Mouse (Mus musculus) urinary bladder, postnatal 10 days (tissue): ENCODE results near the gene Stil.

ENCODE experiments used
- DNase-seq: peaks from one replicate; pipeline ENCODE4 v3.0.0; 2022; ENCODE audit warnings: low spot score

Stil gene

GRCm38 (mm10) chr4:115083031-115083430, 83.1 kb downstream of the Stil start:
- no peak for DNase-seq

DNA sequence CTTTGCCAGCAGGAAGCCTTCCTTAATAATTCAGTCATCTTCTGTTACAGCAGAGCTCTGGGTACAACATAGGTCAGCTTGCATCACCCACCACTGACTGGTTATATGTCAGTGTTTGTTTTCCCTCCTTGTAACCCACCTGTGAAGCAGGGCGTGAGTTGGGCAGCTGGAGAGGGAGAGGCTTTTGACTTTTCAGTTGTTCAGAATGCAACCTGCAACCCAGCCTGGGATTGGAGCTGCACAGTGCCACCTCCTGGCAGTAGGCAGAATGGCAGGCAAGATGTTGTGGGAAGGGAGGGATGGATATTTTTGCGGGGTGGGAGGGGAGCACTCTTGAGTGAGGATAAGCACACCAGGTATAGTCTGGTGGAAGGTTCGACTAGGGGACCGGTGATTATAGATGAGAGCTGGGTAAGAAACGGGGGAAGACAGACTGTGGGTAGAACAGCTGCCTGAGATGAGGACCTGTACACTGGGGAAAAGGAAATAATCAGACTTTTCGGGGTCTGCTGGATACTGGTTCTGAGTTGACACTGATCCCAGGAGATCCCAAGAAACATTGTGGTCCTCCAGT, 85.7 kb downstream of the Stil start:
- no peak for DNase-seq

GRCm38 (mm10) chr4:115086257-115086656, 86.3 kb downstream of the Stil start:
- DNase-seq: no peak

DNA sequence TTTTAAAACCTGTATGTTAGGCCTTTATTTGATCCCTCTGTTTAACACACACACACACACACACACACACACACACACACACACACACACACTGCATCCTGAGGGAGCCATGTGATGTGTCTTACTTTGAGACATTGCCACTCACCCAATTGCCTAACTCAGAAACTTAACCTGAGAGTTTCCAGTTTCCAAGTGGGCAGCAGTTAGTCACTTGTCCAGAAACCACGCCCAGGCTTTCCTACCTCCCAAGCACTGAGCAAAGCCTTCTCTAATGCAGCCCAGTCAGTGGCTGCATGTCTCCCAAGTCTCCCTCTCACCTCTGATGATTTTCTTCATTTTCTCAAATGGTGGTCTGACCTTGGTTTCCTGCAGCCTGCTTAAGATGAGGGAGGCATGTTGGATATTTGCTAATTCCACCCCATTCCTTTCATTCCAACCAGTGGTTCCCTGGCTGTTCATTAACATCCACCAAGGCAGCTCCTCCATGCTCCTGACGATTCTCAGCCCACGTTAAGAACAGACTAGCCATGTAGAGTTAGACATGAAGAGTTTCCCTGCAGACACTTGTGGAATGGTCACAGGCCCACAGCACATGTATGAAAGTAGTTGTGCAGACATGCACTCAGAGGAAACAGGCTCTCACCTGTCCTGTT, 86.9 kb downstream of the Stil start:
- no peak for DNase-seq

DNA sequence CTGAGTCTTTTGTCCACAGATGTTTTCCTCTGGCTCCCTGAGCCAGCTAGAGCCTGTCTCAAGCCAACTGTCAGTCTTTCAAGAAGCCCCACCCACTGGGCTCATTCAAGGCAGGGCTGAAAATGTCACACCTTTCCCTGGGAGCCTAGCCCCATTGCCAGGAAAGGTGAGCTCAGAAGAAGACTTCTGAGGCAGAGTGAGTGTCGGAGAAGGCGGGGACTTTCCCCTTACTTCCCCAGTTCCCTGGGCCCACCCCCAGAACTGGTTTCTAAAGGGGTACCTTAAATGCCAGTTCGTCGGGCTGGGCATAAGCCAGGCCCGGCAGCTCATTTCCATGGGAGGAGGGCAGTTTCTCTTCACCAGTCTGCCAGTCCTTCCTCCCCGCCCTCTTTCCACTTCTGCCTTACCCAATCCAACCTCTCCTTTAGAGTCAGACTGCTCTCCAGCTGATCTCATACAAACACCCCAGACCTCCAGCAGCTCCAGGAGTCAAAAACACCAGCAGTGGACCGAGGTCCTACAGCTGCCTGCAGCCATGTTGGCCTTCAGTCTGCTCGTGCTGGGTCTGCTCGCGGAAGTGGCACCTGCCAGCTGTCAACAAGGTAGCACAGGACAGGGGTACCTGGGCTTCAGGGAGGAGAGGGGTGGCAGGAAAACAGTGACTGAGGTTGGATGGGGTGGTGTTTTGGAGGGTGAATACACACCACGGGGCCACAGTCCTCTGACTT, 88.8 kb downstream of the Stil start, which contains the start of gene Pdzk1ip1:
Gene Pdzk1ip1, plus strand, starts transcription at position 98 of the 728 bp plus-strand sequence.
- no peak for DNase-seq

GRCm38 (mm10) chr4:115090592-115090991, 90.6 kb downstream of the Stil start:
- no peak for DNase-seq

DNA sequence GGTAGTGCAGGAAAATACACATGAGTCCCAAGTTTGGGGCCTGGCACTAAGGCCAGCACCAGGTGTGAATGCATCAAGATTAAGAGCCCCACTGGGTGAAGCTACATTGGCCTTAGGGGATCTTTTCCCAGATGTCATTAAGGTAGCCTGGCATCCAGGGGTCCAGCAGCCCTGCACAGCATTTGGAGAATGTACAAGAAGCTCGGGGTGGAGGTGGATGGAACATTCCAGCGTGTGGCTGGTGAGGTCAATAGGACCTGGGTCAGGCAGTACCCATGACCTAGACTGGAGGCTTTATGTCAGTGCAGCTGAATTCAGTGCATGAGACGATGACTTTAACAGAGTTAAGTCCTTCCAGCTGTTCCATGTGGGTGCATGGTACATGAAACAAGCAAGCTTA, 91.8 kb downstream of the Stil start:
- DNase-seq: no peak
